Mouse (Mus musculus): ENCODE measurements around the gene Ctnnbip1.

DNA sequence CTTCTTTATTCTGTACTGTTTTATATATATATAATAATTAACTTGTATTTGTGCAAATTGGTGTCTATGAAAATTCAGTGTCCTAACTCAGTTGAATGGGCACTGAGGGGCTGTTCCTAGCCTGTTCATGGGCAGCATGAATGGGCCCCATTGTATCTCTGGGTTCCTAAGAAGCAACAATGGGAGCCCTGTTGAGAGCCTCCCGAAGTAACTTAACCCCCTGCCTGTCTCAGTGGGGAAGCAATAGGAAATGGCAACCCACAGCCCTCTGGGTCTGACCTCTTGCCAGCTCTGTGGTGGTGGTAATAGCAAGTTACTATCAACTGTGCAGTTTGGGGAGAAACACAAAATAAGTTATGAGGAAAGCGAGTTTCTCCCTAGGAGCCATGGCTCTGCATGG lies 21.4 kb upstream of the Ctnnbip1 start:
- no peak for TF ChIP-seq POLR2A (IDR thresholded peaks at IDR 0.05; ENCODE audit: control insufficient read depth, low read depth, low read length)
- TF ChIP-seq CTCF (IDR thresholded peaks at IDR 0.05; ENCODE audit: control insufficient read depth, insufficient read depth, insufficient replicate concordance, low read depth, low read length): no peak
